Mouse (Mus musculus): Measurements from ENCODE around the gene Abcc8.

Gene Abcc8

DNA sequence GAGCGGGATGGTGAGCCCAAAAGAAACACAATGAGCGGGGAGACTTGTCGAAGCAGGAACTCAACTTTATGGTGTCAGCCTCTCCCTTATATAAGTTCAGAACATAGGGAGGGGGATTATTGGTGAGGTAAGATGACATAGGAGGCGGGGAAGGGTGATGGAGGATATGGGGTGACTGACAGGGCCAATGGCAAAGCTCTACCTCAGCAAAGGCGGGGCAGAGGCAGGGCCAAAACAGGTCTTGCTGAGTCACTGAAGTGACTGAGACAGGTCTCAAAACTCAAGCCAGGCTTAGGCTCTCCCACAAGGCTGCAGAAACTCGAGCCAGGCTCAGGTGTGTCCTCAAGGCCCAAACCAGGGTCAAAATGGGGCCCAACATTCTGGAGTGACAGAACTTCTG is 93.5 kb downstream of the Abcc8 start:
- in situ Hi-C loops (cut with MboI; ENCODE audit: low pct_unique_long_range_greater_than_20kb in 1 of 2, low sequenced_read_pairs in 2 of 2, unreplicated experiment in 1 of 2), result no loop called here

DNA sequence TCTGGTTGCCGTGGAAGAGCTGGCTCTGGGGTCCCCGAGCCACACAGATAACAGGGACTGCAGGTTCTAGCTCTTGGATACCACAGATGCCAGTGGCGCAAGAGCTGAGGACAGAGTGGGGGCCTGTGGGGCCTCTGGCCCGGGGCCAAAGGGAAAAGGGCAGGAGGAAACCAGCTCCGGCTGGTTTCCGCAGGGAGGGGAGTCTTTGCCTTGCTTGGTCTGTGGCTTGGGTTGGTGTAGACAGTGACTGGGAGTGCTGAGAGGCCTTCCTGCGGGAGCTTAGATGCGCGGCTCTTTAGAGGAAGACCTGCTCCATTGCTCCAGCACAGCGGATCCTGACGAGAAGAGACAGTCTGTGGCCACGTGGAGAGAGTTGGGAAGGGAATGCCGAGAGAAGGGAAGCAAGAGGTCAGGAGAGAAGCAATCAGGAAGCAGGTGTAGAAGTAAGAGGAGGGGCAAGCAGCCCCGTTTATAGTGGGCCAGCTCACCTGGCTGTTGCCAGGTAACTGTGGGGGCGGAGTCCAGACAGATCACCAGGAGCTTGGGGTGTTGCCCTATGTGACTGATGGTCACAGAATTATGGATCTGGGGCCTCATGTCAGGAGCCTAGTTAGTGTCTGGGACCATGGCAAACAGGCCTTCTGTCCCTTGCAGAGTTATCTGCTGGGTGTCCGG is 94.9 kb downstream of the Abcc8 start:
- in situ Hi-C loops (cut with MboI; ENCODE audit: low pct_unique_long_range_greater_than_20kb in 1 of 2, low sequenced_read_pairs in 2 of 2, unreplicated experiment in 1 of 2), result no loop called here

DNA sequence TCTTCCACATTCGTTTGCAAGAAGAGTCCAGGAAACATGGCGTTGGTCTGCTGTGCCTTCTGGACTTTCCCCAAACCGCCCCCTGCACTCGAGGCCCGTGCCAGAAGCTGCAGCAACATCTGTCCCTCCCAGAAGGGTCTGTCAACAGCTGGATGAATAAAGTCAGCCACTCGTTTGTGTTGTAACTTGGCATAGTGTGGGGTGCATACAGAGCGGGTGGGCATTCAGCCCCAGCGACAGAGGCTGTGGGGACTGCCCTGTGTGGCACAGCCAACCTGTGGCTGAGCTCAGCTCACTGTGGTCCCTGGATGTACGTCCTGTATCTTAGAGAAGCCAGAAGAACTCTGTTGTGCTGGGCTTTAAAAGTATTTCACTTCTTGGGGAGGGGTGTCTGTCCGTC is 95.8 kb downstream of the Abcc8 start:
- in situ Hi-C loops (cut with MboI; ENCODE audit: low pct_unique_long_range_greater_than_20kb in 1 of 2, low sequenced_read_pairs in 2 of 2, unreplicated experiment in 1 of 2), result no loop called here

DNA sequence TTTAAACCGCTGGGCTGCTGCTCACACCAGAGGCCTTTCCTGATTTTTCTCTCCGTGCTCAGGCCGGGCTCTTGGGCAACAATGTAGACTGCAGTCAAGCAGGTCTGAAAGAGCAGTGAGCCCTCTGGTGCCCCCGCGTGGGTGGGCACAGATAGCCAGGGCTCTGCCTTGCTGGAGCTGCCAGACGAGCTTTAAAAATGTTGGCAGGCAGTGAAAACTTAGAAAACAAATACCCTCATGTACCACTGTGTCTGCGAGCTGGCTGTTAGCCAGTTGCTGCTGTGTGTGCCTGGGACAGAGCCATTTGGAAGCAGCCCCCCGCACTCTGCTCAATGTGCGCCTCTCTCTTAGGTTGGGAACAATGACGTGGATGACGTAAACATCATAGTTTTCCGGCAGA is 102.2 kb downstream of the Abcc8 start:
- in situ Hi-C loops (cut with MboI; ENCODE audit: low pct_unique_long_range_greater_than_20kb in 1 of 2, low sequenced_read_pairs in 2 of 2, unreplicated experiment in 1 of 2), result no loop called here

DNA sequence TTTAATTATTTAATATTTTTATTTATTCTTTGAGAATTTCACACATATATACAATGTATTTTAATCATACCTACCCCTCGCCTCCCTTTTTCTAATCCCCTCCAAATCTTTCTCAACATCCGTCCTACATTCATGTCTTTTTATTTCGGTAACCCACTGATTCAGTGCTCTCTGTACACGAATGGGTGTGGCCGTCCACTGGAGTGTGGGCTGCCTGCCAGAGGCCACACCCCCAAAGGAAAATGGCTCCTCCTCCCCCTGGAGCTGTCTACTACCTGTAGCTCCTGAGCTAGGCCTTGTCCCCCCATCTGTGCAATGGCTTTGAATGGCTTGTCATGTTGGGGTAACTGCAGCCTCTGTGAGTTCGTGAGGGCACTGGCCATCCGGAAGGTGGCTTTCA is 103.0 kb downstream of the Abcc8 start:
- in situ Hi-C loops (cut with MboI; ENCODE audit: low pct_unique_long_range_greater_than_20kb in 1 of 2, low sequenced_read_pairs in 2 of 2, unreplicated experiment in 1 of 2), result no loop called here

DNA sequence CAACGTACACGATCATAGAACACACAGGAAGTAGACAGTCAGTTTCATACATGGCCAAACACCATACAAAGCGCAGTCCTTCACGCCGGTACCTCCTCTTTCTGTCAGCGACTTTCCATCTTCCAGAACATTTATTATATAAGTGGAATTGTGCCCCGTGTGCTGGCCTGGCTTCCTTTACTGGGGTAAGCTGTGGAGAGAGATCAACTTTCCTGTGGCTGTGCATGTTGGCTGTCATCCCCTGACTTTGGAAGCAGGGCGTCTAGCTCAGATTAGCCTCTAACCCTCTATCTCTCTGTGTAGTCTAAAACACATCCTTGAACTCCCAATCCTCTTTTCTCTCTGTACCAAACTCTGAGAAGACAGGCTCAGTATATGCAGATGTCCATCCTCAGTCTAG is 111.0 kb downstream of the Abcc8 start:
- in situ Hi-C loops (cut with MboI; ENCODE audit: low pct_unique_long_range_greater_than_20kb in 1 of 2, low sequenced_read_pairs in 2 of 2, unreplicated experiment in 1 of 2), result no loop called here

DNA sequence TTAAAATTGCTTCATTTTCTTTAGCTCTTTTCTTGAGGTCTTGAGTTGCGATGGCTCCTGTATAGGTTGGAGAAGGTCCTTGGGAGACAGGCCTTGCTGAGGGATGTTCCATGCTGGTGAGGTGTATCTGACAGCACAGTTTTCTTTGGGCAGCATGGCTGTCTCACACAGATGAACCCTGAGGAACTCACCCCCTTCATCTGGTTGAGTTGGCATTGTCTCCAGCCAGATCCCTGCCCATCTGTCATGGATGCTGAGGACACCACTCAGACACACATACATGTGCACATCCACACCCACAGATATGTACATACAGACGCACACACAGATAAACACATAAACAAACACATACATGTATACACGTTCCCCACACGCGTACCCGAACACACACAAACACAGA is 116.5 kb downstream of the Abcc8 start:
- in situ Hi-C loops (cut with MboI; ENCODE audit: low pct_unique_long_range_greater_than_20kb in 1 of 2, low sequenced_read_pairs in 2 of 2, unreplicated experiment in 1 of 2), result no loop called here

DNA sequence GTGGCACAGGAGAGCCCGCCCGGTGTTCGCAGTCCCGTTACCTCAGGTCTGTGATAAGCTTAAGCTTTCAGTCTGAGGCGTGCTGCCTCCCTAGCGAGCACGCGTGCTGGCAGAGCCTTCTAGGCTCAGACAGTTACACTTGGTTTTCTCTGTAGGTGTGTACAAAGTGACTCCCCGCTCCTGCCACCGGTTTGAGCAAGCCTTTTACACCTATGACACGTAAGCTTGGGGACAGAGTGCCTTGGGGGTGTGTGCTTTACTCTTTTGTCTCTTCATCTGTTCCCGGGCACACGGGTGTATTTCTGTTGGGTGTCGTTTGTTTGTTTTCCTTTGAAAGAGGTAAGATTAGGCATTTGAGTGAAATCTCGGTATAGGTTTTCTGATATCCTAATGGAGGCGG is 118.2 kb downstream of the Abcc8 start:
- in situ Hi-C loops (cut with MboI; ENCODE audit: low pct_unique_long_range_greater_than_20kb in 1 of 2, low sequenced_read_pairs in 2 of 2, unreplicated experiment in 1 of 2), result no loop called here

DNA sequence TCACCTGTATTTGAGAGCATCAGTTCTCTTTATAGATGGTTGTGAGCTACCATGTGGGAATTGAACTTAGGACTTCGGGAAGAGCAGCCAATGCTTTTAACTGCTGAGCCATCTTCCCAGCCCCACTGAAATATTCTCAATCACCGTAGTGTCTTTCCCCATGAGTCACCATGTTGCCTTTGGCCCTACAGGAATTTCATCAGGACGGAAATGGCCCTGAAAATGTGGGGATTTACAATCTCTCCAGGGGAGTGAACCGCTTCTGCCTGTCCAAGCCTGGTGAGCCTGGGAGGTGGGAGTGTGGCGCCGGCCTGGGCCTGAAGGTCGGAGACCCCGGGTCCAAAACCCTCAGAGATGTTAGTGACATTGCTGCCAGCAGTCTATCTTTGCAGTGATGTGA is 119.1 kb downstream of the Abcc8 start:
- in situ Hi-C loops (cut with MboI; ENCODE audit: low pct_unique_long_range_greater_than_20kb in 1 of 2, low sequenced_read_pairs in 2 of 2, unreplicated experiment in 1 of 2), result no loop called here

DNA sequence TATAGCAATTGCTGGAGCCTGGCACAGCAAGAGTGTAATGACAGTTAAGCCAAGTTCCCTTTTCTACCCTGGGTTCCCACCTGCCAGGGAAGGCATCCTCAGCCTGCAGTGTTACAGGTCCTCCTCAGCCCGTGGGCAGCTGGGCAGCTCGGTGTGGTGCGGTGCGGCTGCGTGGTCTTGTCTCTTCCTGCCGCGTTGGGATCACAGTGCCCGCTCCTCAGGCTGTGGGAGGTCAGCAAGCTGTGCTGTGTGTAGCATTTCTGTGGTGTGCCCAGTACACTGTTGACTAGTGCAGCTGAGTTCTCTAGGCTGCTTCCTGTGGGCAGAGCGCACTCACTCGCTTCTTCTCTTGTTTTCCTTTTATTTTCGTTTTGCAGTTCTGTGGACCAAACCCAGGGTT is 121.0 kb downstream of the Abcc8 start:
- in situ Hi-C loops (cut with MboI; ENCODE audit: low pct_unique_long_range_greater_than_20kb in 1 of 2, low sequenced_read_pairs in 2 of 2, unreplicated experiment in 1 of 2), result no loop called here
